Mouse (Mus musculus): ENCODE results near the gene Lama2.

DNA sequence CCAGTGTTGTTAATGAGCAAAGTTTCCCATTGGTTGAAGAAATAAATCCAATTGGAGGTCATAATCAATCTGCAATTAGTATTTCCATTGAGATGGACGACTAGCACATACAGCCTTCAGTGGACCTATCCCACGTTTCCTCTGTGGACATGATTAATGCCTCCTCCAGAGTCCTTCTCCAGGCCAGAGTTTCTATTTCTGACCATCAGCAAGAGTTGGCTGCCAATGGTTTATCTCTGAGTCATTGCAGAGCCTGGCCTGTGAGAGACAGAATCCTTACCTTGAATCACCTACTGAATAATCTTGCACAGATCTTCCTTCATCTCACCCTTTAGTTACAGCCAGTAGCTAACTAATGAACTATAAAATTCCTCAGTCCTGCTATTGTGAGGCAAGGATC is 86.3 kb downstream of the Lama2 start:
- no peak for TF ChIP-seq CTCF (IDR thresholded peaks at IDR 0.05; ENCODE audit: low read depth, low read length)
- no peak for TF ChIP-seq POLR2A (IDR thresholded peaks at IDR 0.05; ENCODE audit: insufficient read depth, low read length)
- TF ChIP-seq EP300 (IDR thresholded peaks at IDR 0.05; ENCODE audit: insufficient read depth, low read depth, low read length), result no peak

Data from ES-Bruce4 (cell line).